Mouse (Mus musculus): ENCODE results near the gene Eno2.

Gene Eno2

GRCm38 (mm10) chr6:124765951-124766350, 3.5 kb downstream of the Eno2 start:
- DNase-seq (ENCODE audit: low spot score in 2 of 2): no peak

- DNase-seq (ENCODE audit: low spot score in 2 of 2): peak; percentile 77 to 92
These were observed 10.2 kb downstream of the Eno2 start for GRCm38 (mm10) chr6:124759259-124759658.

GRCm38 (mm10) chr6:124758849-124759232, 10.6 kb downstream of the Eno2 start:
- no peak for DNase-seq (ENCODE audit: low spot score in 2 of 2)

- no peak for DNase-seq (ENCODE audit: low spot score in 2 of 2)
These were observed 11.3 kb downstream of the Eno2 start for GRCm38 (mm10) chr6:124757909-124758848.

- DNase-seq (ENCODE audit: low spot score in 2 of 2): no peak
These were observed 12.1 kb downstream of the Eno2 start for GRCm38 (mm10) chr6:124757351-124757880.

- peak; percentile 27 to 49 for DNase-seq (ENCODE audit: low spot score in 2 of 2)
These were observed 12.7 kb downstream of the Eno2 start for GRCm38 (mm10) chr6:124756652-124757350.

GRCm38 (mm10) chr6:124755831-124756595, 13.5 kb downstream of the Eno2 start, which contains the start of the genes Gm45234 and Atn1:
Gene Gm45234, minus strand, starts transcription at chr6:124756021.
Gene Atn1, minus strand, starts transcription at chr6:124756524.
- no peak for DNase-seq (ENCODE audit: low spot score in 2 of 2)

GRCm38 (mm10) chr6:124755306-124755705, 14.2 kb downstream of the Eno2 start:
- DNase-seq (ENCODE audit: low spot score in 2 of 2): no peak

- DNase-seq (ENCODE audit: low spot score in 2 of 2): no peak
These were observed 15.6 kb downstream of the Eno2 start for GRCm38 (mm10) chr6:124753861-124754260.

- DNase-seq (ENCODE audit: low spot score in 2 of 2): no peak
These were observed 19.1 kb downstream of the Eno2 start for GRCm38 (mm10) chr6:124750405-124750804.

- DNase-seq (ENCODE audit: low spot score in 2 of 2): no peak
These were observed 22.5 kb downstream of the Eno2 start for GRCm38 (mm10) chr6:124746654-124747632.

GRCm38 (mm10) chr6:124746296-124746605, 23.2 kb downstream of the Eno2 start:
- no peak for DNase-seq (ENCODE audit: low spot score in 2 of 2)

- DNase-seq (ENCODE audit: low spot score in 2 of 2): peak; percentile 90 to 94
These were observed 23.8 kb downstream of the Eno2 start for GRCm38 (mm10) chr6:124745490-124746295.

GRCm38 (mm10) chr6:124744755-124745321, 24.6 kb downstream of the Eno2 start:
- DNase-seq (ENCODE audit: low spot score in 2 of 2): peak in 1 of 2 experiments; percentile 47

- DNase-seq (ENCODE audit: low spot score in 2 of 2): no peak
These were observed 25.8 kb downstream of the Eno2 start for GRCm38 (mm10) chr6:124743647-124744046.

GRCm38 (mm10) chr6:124742839-124743514, 26.5 kb downstream of the Eno2 start:
- DNase-seq (ENCODE audit: low spot score in 2 of 2): no peak

GRCm38 (mm10) chr6:124741842-124742241, 27.6 kb downstream of the Eno2 start:
- no peak for DNase-seq (ENCODE audit: low spot score in 2 of 2)

GRCm38 (mm10) chr6:124740888-124741761, 28.3 kb downstream of the Eno2 start, which contains the start of gene Grcc10:
Gene Grcc10, minus strand, starts transcription at chr6:124741374.
- DNase-seq (ENCODE audit: low spot score in 2 of 2): peak; percentile 91 to 93

Measured in thymus, postnatal 10 days (tissue).